Mouse (Mus musculus): ENCODE results near the gene Mfsd6.

Mfsd6 gene

GRCm38 (mm10) chr1:52638101-52638500, 89.2 kb downstream of the Mfsd6 start:
- no peak for DNase-seq

- DNase-seq, result no peak
Measured at GRCm38 (mm10) chr1:52635932-52636331, 91.3 kb downstream of the Mfsd6 start.

- no peak for DNase-seq
Measured at GRCm38 (mm10) chr1:52634251-52634650, 93.0 kb downstream of the Mfsd6 start.

GRCm38 (mm10) chr1:52631570-52631969, 95.7 kb downstream of the Mfsd6 start:
- peak; percentile 50 to 57 for DNase-seq

- DNase-seq, result no peak
Measured at GRCm38 (mm10) chr1:52630937-52631299, 96.3 kb downstream of the Mfsd6 start.

- DNase-seq, result peak; percentile 96 to 97
Measured at GRCm38 (mm10) chr1:52630248-52630936, 96.9 kb downstream of the Mfsd6 start, which contains the start of gene Nemp2. Gene Nemp2 (plus strand): TSS chr1:52630703.

GRCm38 (mm10) chr1:52620442-52620841, 106.8 kb downstream of the Mfsd6 start:
- no peak for DNase-seq

GRCm38 (mm10) chr1:52618217-52618616, 109.0 kb downstream of the Mfsd6 start:
- DNase-seq, result no peak

- DNase-seq, result no peak
Measured at GRCm38 (mm10) chr1:52608486-52608885, 118.8 kb downstream of the Mfsd6 start.

GRCm38 (mm10) chr1:52607700-52608099, 119.6 kb downstream of the Mfsd6 start:
- DNase-seq, result no peak

Measured in B cell, adult 2 months (primary cell).